Mouse (Mus musculus) testis, postnatal 14 days (tissue): ENCODE data around the gene Asic1.
"Not testable (repeated sequence)": the region's sequence is repeated elsewhere in the genome, so short reads cannot be mapped to it uniquely, and the experiment has no call there.

Source experiments
- DNase-seq: peaks from one replicate; pipeline ENCODE4 v3.0.0; 2021; ENCODE audit warnings: low spot score

Gene Asic1

GRCm38 (mm10) chr15:99719865-99720264 is 49.7 kb downstream of the Asic1 start:
- DNase-seq: no peak

DNA sequence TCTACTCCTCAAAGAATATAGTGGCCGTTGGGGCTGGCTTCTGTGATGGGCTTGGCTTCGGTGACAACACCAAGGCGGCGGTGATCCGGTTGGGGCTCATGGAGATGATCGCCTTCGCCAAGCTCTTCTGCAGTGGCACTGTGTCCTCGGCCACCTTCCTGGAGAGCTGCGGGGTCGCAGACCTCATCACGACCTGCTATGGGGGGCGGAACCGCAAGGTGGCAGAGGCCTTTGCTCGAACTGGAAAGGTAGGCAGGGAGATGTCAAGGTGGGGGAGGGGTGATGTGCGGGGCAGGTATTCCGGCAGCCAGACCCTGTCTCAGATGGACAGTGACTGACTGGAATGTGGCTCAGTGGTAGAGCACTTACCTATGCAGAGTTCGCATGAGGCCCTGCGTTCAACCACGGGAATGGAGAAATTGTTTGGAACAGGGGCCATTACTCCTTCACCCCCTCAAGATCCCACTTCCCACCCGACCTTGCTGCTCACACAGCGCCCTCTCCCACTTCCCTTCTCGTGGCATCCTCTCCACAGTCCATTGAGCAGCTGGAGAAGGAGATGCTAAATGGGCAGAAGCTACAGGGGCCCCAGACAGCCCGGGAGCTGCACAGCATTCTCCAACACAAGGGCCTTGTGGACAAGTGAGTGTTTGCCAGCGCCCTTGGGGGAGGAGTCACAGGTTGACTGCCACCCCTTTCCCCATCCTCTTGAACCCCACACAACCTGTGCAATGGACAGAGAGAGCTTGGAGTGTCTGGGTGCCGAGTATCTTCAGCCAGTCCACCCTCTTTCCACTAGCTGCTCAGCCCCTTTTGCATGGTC is 52.0 kb downstream of the Asic1 start:
- DNase-seq: no peak

DNA sequence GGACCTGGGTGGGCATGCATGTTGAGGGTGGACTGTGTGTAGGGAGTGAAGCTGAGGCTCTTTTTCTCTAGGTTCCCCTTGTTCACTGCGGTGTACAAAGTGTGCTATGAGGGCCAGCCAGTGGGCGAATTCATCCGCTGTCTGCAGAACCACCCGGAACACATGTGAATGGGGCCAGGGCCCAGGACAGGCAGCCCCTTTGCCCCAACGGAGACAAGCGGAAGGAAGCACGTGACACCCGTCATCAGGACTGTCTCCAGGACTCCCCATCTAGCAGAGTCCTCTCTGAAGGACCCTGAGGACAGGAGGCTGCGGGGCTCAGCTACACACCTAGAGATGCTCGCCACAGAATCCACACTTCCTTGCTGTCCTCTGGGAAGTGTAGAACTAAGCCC is 52.9 kb downstream of the Asic1 start:
- DNase-seq: no peak

DNA sequence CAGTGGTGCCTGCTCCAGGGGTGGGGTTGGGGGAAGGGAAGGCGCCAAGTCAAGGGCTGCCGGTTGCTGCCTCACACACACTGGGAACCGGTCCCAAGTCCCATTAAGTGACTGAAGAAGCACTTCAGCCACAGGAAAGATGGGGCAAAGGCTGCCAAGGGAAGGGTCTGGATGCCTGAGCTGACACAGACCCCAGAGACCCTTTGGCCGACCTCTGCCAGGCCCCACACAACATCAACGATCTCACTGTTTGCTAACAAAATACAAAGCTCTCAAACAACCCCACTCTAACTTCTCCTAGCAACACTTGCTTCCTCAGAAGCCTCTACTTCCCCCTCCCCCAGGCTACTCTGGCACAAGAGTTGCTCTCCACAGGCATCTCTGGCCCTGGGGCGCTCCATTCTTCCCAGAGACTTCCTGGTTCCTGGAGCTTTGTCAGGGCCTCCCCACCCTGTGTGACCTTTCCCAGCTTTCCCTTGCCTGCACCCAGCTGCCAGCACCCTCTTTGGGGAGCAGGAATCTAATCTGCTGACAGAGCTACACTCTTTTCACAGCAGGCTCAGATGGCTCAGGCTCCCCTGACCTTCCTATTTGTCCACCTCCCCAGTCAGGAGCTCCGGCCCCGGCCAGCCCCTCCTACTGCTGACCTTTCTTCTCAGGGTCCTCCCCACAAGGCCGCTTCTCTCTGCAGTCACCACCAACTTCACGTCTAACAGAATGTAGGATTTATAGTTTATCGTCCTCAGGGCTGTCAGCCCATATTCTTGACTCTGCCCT is 53.5 kb downstream of the Asic1 start:
- peak; percentile 71 for DNase-seq

- DNase-seq: peak; percentile 70
Measured at GRCm38 (mm10) chr15:99724292-99725021, 54.3 kb downstream of the Asic1 start.

DNA sequence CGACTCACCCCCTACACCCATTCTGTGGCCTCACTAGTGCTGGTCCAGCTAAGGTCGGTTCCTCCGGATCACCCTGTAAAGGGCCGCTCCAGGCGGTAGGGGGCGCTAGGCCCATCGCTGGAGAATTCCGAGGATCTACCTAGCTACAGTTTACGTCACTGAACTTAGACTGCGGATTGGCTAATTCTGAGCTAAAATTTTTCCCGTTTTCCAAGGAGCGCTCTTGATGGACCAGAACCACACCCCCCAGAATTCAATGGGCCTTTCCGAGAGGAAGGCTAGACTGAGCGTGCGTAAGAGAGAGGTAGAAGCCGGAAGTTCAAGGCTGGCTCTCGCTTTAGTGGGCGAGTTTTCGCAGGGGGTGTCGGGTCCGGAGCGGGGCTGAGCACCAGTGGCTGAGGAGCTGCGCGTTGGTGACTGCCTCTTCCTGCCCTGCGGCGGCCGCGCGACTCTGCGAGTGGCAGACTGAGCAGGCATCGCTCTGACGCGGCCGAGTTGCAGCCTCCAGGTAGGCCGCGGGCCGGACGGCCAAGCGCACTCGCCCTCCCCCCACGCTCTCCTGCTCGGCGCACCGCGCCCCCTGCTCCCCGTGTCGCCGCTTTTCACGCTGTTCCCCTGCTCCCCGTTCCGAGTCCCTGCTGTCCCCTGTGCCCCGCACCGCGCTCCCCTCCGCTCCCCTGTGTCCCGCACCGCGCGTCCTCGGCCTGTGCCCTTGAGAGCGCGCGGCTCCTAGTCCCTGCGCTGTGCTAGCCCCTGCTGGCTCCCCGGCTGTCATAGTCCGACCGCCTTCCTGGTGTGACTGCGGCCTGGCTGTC is 55.4 kb downstream of the Asic1 start, which contains the start of gene Cox14:
Gene Cox14 (plus strand): TSS at position 278 of the 815 bp plus-strand sequence.
- DNase-seq: peak; percentile 95

DNA sequence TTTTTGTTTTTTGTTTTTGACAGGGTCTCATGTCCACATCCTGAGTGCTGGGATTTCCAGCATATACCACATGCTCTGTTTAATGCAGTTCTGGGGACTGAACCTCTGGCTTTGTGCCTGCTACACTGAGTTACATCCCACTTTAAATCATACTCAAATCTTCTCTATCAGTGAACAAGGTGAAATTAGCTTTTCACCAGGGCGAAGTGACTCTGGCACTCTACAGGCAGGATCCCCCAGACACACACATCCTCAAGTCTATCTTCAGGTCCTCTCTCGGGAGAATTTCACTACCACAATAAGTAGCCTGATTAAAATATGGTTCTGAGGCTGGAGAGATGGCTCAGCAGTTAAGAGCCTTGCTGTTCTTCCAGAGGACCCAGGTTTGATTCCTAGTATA is 56.4 kb downstream of the Asic1 start:
- DNase-seq: no peak

DNA sequence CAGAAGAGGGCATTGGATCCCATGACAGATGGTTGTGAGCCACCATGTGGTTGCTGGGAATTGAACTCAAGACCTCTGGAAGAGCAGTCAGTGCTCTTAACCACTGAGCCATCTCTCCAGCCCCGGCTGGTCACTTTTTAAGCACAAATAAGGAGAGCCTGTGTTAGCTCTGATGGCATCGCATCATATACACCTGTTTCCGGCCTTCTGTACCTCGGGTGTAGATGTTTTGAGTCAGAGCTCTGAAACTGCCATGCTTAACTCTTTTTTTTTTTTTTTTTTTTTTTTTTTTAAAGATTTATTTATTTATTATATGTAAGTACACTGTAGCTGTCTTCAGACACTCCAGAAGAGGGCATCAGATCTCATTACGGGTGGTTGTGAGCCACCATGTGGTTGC is 56.9 kb downstream of the Asic1 start:
- not testable (repeated sequence) for DNase-seq

- no peak for DNase-seq
Measured at GRCm38 (mm10) chr15:99727525-99727924, 57.4 kb downstream of the Asic1 start.

DNA sequence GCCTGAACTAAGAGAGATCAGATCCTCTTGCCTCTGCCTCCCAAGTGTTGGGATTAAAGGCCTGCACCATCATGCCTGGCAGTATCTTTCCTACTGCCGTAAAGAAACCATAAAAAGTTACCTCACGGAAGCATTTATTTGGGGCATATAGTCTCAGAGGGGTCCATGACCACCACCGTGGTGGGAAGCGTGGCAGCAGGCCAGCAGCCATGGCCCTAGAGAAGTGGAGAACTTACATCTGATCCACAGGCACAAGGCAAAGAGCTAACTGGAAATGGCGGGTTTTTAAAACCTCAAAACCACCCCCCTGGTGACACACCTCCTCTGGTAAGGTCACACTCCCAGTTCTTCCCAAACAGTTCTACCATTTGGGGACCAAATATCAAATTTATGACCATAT is 58.0 kb downstream of the Asic1 start:
- DNase-seq: no peak

DNA sequence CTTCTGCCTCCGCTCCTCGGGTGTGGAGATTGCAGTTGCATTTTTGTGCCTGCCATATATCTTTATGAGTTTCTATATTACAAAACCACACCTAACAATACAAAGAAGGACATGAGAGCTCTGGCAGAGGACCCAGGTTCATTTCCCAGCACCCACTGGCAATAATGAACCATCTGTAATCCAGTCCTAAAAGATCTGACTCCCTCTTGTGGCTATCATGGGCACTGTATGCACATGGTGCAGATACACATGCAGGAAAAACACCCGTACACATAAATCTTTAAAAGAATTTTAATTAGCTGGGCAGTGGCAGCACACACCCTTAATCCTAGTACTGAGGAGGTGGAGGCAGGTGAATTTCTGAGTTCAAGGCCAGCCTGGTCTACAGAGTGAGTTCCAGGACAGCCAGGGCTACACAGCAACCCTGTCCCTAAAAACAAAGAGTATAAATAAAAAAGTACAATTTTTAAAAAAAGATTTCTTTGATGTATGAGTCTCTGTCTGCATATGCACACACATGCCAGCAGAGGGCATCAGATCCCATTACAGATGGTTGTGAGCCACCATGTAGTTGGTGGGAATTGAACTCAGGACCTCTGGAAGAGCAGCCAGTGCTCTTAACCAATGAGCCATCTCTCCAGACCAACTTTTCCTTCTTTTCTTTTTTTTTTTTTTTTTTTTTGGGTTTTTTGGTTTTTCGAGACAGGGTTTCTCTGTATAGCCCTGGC is 59.1 kb downstream of the Asic1 start:
- no peak for DNase-seq

DNA sequence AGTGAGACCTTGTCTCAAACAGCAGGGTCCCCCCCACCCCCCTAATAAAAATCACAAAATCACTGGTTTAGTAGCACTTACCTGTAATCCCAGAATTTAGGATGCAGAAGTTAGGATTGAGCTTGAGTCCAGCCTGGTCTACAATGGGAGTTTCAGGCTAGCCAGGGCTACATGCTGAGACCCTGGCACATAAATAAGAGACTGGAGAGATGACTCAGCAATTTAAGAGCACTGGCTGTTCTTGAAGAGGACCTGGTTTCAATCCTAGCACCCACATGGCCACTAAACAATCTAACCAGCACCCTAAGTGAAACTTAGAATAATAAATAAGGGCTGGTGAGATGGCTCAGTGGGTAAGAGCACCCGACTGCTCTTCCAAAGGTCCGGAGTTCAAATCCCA is 61.0 kb downstream of the Asic1 start:
- no peak for DNase-seq

DNA sequence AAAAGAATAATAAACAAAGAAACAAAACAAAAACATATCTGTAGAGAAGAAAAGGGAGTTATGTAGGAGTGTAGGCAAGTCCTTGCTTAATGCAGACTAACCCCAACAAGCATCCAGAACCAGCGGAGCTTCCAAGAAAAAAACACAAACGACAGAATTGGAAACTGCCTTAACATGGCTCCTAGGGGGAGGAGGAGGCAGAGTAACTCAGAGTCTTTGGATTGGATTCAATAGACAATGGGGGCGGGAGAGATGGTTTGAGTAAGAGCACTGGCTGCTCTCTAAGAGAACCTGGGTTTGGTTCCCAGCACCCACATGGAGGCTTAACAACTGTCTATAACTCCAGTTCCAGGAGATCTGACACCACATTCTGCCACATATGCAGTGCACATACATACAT is 61.5 kb downstream of the Asic1 start:
- DNase-seq: no peak

DNA sequence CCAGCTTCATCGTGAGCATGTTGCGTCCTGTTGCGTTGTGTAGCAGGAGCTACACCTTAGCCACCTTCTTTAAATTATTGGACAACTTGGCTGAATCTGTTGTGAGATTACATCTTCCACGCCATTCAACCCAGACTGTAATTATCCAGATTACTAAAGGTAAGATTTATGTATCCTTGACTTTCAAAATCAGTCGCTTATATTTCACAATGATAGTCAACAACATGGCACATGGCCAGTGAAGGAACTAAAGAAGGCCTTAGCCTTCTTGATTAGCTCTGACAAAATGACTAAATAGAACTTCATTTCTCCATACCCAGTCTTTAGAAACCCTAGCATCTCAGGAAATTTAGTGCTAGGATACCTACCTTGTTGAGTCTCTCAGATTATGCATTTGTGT is 63.0 kb downstream of the Asic1 start:
- DNase-seq: no peak

- DNase-seq: peak; percentile 100
Measured at GRCm38 (mm10) chr15:99735631-99736030, 65.5 kb downstream of the Asic1 start.

DNA sequence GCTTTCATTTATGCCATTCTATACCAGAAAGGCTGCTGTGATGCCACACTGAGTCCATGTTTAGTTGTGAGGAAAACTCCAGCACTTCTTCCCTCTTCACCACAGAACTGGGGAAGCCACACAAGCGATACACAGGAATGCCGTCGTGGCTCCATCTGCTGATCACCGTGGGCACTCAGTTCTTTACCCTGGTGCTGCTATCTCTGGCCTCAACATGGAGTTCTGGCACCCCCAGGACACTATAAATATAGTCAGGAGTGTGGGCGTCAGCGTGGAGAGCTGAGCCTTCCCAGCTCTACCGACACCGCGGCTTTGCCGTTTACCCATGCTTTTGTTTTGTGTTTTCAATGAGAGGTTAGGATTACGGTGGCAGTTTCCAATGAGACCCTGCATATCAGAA is 66.5 kb downstream of the Asic1 start:
- DNase-seq: no peak

DNA sequence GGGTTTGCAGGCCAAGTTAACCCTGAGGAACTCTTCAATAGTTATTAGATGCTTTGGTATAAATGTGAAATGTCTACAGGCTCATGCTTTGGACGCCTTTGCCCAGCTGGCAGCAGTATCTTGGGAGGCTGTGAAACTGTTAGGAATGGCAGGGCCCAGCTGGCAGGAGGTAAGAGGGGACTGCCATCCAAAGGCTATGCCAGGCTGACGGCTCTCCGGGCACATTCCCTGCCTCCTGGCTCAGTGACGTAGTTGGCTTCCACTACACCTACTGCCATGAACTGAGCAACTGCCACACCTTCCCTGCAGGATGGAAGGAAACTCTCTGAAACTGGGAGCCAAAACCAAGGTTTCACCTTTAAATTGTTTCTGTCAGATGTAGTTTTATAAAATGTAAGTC is 70.1 kb downstream of the Asic1 start:
- no peak for DNase-seq
